14 mouse cellular contexts compared by ENCODE assay signal in the genomic region with DNA sequence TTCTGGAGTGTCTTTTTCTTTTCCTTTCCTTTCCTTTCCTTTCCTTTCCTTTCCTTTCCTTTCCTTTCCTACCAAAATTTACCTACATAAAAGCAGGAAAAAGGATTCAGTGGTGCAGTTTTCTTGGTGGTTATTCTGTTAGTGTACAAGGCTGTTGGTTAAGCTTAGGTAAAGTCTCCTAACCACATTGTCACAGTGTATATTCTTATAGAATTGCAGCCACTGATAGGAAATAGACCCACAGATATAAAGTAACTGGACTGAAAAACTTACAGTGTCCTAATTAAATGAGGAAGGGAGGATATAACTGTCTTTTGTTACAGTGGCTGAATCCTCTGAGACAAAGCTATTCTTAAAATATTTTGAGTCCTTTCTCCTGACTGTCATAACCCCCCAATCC.
"Had no signal": no experiment of that assay in that cellular context is flagged by ENCODE, and none has a peak within 500 bp of the region (broad histone marks: within the 10 kb centered on the region; RNA-seq: fewer than 3 reads in every experiment).

No protein-coding gene starts in this region.

- DNase-seq: kidney, adult 18-20 months; kidney, postnatal 14 days; left cerebral cortex, postnatal 4 days; lung, postnatal 14 days; right cerebral cortex, postnatal 14 days; thymus, postnatal 4 days had no signal

- ATAC-seq: intestine, embryonic 15.5 days; liver, embryonic 12.5 days had no signal

- H3K4me2 ChIP-seq: intestine, embryonic 15.5 days; kidney, embryonic 15.5 days; liver, embryonic 12.5 days; lung, embryonic 15.5 days; neural tube, embryonic 12.5 days had no signal

- H3K27me3 ChIP-seq: intestine, embryonic 15.5 days; kidney, embryonic 15.5 days; liver, embryonic 12.5 days; lung, embryonic 15.5 days; megakaryocyte, embryonic 14.5 days; neural tube, embryonic 12.5 days had no signal

- H3K9me3 ChIP-seq: intestine, embryonic 15.5 days; kidney, embryonic 15.5 days; liver, embryonic 12.5 days; lung, embryonic 15.5 days; megakaryocyte, embryonic 14.5 days; neural tube, embryonic 12.5 days had no signal

- H3K36me3 ChIP-seq: lung, embryonic 15.5 days; neural tube, embryonic 12.5 days had no signal

- H3K27ac ChIP-seq: intestine, embryonic 15.5 days; kidney, embryonic 15.5 days; liver, embryonic 12.5 days; lung, embryonic 15.5 days; macrophage; neural tube, embryonic 12.5 days; stomach, postnatal 0 days had no signal

- H3K4me1 ChIP-seq: intestine, embryonic 15.5 days; kidney, embryonic 15.5 days; liver, embryonic 12.5 days; lung, embryonic 15.5 days; megakaryocyte, embryonic 14.5 days; neural tube, embryonic 12.5 days had no signal

- H3K4me3 ChIP-seq: intestine, embryonic 15.5 days; kidney, embryonic 15.5 days; liver, embryonic 12.5 days; lung, embryonic 15.5 days; megakaryocyte, embryonic 14.5 days; neural tube, embryonic 12.5 days had no signal

- H3K9ac ChIP-seq: intestine, embryonic 15.5 days; kidney, embryonic 15.5 days; liver, embryonic 12.5 days; lung, embryonic 15.5 days; neural tube, embryonic 12.5 days had no signal
